Mouse (Mus musculus): ENCODE data around the gene Aldob. TPM values are rescaled to one million over a fixed set of nuclear protein-coding genes. Genes with fewer than 3 reads are reported as not detected.
A peak's percentile ranks its signal among the peaks of the same experiment; 100 is the strongest.

Aldob gene
- polyA plus RNA-seq, 1 experiment from 2014 or later = 0.53 TPM

- H3K4me2 ChIP-seq (ENCODE audit: low read depth, low read length) = no peak overlapping the region
- ATAC-seq (ENCODE audit: low read depth) = no peak
- 73% methylated on average over 3 of the region's 3 CpGs for WGBS
- H3K9ac ChIP-seq (ENCODE audit: low read length) = no peak overlapping the region
- no peak overlapping the region for H3K4me3 ChIP-seq (ENCODE audit: low read length)
- H3K27ac ChIP-seq (ENCODE audit: low read length) = no peak overlapping the region
- H3K4me1 ChIP-seq (replicated peaks; ENCODE audit: control insufficient read depth, insufficient read depth, low read length) = no peaks in the 10 kb centered on the region
- no peaks in the 10 kb centered on the region for H3K27me3 ChIP-seq (ENCODE audit: control insufficient read depth, insufficient read depth, low read depth, low read length)
- H3K36me3 ChIP-seq (ENCODE audit: control insufficient read depth, insufficient read depth, low read length) = no peaks in the 10 kb centered on the region
- no peaks in the 10 kb centered on the region for H3K9me3 ChIP-seq (ENCODE audit: control insufficient read depth, low read length)
Measured at GRCm38 (mm10) chr4:49540966-49541365, 8.4 kb downstream of the Aldob start.

GRCm38 (mm10) chr4:49539665-49540064, 9.7 kb downstream of the Aldob start:
- no peaks in the 10 kb centered on the region for H3K27me3 ChIP-seq (ENCODE audit: control insufficient read depth, insufficient read depth, low read depth, low read length)
- no peak overlapping the region for H3K4me3 ChIP-seq (ENCODE audit: low read length)
- no peak overlapping the region for H3K27ac ChIP-seq (ENCODE audit: low read length)
- no peak overlapping the region for H3K9ac ChIP-seq (ENCODE audit: low read length)
- 40% methylated on average over 6 of the region's 6 CpGs for WGBS
- no peak overlapping the region for H3K4me2 ChIP-seq (ENCODE audit: low read depth, low read length)
- H3K36me3 ChIP-seq (ENCODE audit: control insufficient read depth, insufficient read depth, low read length) = no peaks in the 10 kb centered on the region
- ATAC-seq (ENCODE audit: low read depth) = peak; percentile 72
- H3K9me3 ChIP-seq (ENCODE audit: control insufficient read depth, low read length) = no peaks in the 10 kb centered on the region
- H3K4me1 ChIP-seq (replicated peaks; ENCODE audit: control insufficient read depth, insufficient read depth, low read length) = no peaks in the 10 kb centered on the region

GRCm38 (mm10) chr4:49536671-49537070, 12.7 kb downstream of the Aldob start:
- Histone ChIP-seq H3K9me3 (ENCODE audit: control insufficient read depth, low read length) (no peaks in the 10 kb centered on the region), H3K27ac (ENCODE audit: low read length) (no peak overlapping the region), H3K27me3 (ENCODE audit: control insufficient read depth, insufficient read depth, low read depth, low read length) (no peaks in the 10 kb centered on the region), H3K4me1 (replicated peaks; ENCODE audit: control insufficient read depth, insufficient read depth, low read length) (no peaks in the 10 kb centered on the region), H3K4me3 (ENCODE audit: low read length) (no peak overlapping the region), H3K36me3 (ENCODE audit: control insufficient read depth, insufficient read depth, low read length) (peaks cover 4% of the 10 kb centered on the region), H3K4me2 (ENCODE audit: low read depth, low read length) (no peak overlapping the region), H3K9ac (ENCODE audit: low read length) (no peak overlapping the region)
- no peak for ATAC-seq (ENCODE audit: low read depth)
- 63% methylated on average over 4 of the region's 4 CpGs for WGBS

- no peak for ATAC-seq (ENCODE audit: low read depth)
- Histone ChIP-seq H3K27ac (ENCODE audit: low read length) (no peak overlapping the region), H3K27me3 (ENCODE audit: control insufficient read depth, insufficient read depth, low read depth, low read length) (no peaks in the 10 kb centered on the region), H3K9ac (ENCODE audit: low read length) (no peak overlapping the region), H3K4me1 (replicated peaks; ENCODE audit: control insufficient read depth, insufficient read depth, low read length) (no peaks in the 10 kb centered on the region), H3K36me3 (ENCODE audit: control insufficient read depth, insufficient read depth, low read length) (peaks cover 5% of the 10 kb centered on the region), H3K4me3 (ENCODE audit: low read length) (no peak overlapping the region), H3K9me3 (ENCODE audit: control insufficient read depth, low read length) (peaks cover under 1% of the 10 kb centered on the region; the same call in 1 of the 2 replicates), H3K4me2 (ENCODE audit: low read depth, low read length) (no peak overlapping the region)
- WGBS = 90% methylated on average over 4 of the region's 4 CpGs
Measured at GRCm38 (mm10) chr4:49535675-49536294, 13.6 kb downstream of the Aldob start.

- Histone ChIP-seq H3K9me3 (ENCODE audit: control insufficient read depth, low read length) (peaks cover 5% of the 10 kb centered on the region), H3K4me3 (ENCODE audit: low read length) (no peak overlapping the region), H3K4me2 (ENCODE audit: low read depth, low read length) (no peak overlapping the region), H3K4me1 (replicated peaks; ENCODE audit: control insufficient read depth, insufficient read depth, low read length) (no peaks in the 10 kb centered on the region), H3K9ac (ENCODE audit: low read length) (no peak overlapping the region), H3K27me3 (ENCODE audit: control insufficient read depth, insufficient read depth, low read depth, low read length) (no peaks in the 10 kb centered on the region), H3K36me3 (ENCODE audit: control insufficient read depth, insufficient read depth, low read length) (peaks cover 13% of the 10 kb centered on the region), H3K27ac (ENCODE audit: low read length) (no peak overlapping the region)
- ATAC-seq (ENCODE audit: low read depth) = no peak
- 83% methylated on average over 3 of the region's 3 CpGs for WGBS
Measured at GRCm38 (mm10) chr4:49535036-49535435, 14.3 kb downstream of the Aldob start.

- ATAC-seq (ENCODE audit: low read depth) = no peak
- H3K4me1 ChIP-seq (replicated peaks; ENCODE audit: control insufficient read depth, insufficient read depth, low read length) = peaks cover 13% of the 10 kb centered on the region
- H3K9me3 ChIP-seq (ENCODE audit: control insufficient read depth, low read length) = no peaks in the 10 kb centered on the region
- no peak overlapping the region for H3K9ac ChIP-seq (ENCODE audit: low read length)
- peak overlapping the region; percentile 75; the same call in 1 of the 2 replicates for H3K4me2 ChIP-seq (ENCODE audit: low read depth, low read length)
- 57% methylated on average over 9 of the region's 9 CpGs for WGBS
- H3K4me3 ChIP-seq (ENCODE audit: low read length) = no peak overlapping the region
- H3K27ac ChIP-seq (ENCODE audit: low read length) = no peak overlapping the region
- H3K36me3 ChIP-seq (ENCODE audit: control insufficient read depth, insufficient read depth, low read length) = peaks cover 7% of the 10 kb centered on the region
- H3K27me3 ChIP-seq (ENCODE audit: control insufficient read depth, insufficient read depth, low read depth, low read length) = no peaks in the 10 kb centered on the region
Measured at GRCm38 (mm10) chr4:49522576-49522975, 26.8 kb downstream of the Aldob start.

- H3K27me3 ChIP-seq (ENCODE audit: control insufficient read depth, insufficient read depth, low read depth, low read length) = no peaks in the 10 kb centered on the region
Measured at GRCm38 (mm10) chr4:49521346-49521745, 28.0 kb downstream of the Aldob start.

GRCm38 (mm10) chr4:49520572-49521340, 28.6 kb downstream of the Aldob start, which contains the start of the genes Mrpl50 and Zfp189:
TSS of gene Mrpl50 (minus strand) at chr4:49521093.
TSS of gene Zfp189 (plus strand) at chr4:49521176.
- Histone ChIP-seq H3K4me1 (replicated peaks; ENCODE audit: control insufficient read depth, insufficient read depth, low read length) (peaks cover 13% of the 10 kb centered on the region), H3K27ac (ENCODE audit: low read length) (peak within 1 kb of the TSS; percentile 66), H3K4me3 (ENCODE audit: low read length) (peak within 1 kb of the TSS; percentile 87), H3K9me3 (ENCODE audit: control insufficient read depth, low read length) (no peaks in the 10 kb centered on the region), H3K36me3 (ENCODE audit: control insufficient read depth, insufficient read depth, low read length) (peaks cover 5% of the 10 kb centered on the region), H3K4me2 (ENCODE audit: low read depth, low read length) (peak within 1 kb of the TSS; percentile 75), H3K27me3 (ENCODE audit: control insufficient read depth, insufficient read depth, low read depth, low read length) (no peaks in the 10 kb centered on the region), H3K9ac (ENCODE audit: low read length) (peak within 1 kb of the TSS; percentile 89)
- peak; percentile 100 for ATAC-seq (ENCODE audit: low read depth)
- WGBS = under 1% methylated on average over 41 of the region's 41 CpGs

More at GRCm38 (mm10) chr4:49521346-49521745, 28.0 kb downstream of the Aldob start:
- H3K4me1 ChIP-seq (replicated peaks; ENCODE audit: control insufficient read depth, insufficient read depth, low read length) = peaks cover 13% of the 10 kb centered on the region
- peak overlapping the region; percentile 75 for H3K4me2 ChIP-seq (ENCODE audit: low read depth, low read length)
- ATAC-seq (ENCODE audit: low read depth) = peak; percentile 19
- H3K9ac ChIP-seq (ENCODE audit: low read length) = peak overlapping the region; percentile 89
- peaks cover 7% of the 10 kb centered on the region for H3K36me3 ChIP-seq (ENCODE audit: control insufficient read depth, insufficient read depth, low read length)
- H3K9me3 ChIP-seq (ENCODE audit: control insufficient read depth, low read length) = no peaks in the 10 kb centered on the region
- H3K27ac ChIP-seq (ENCODE audit: low read length) = no peak overlapping the region
- peak overlapping the region; percentile 87 for H3K4me3 ChIP-seq (ENCODE audit: low read length)
- whole genome bisulfite sequencing = under 1% methylated on average over 17 of the region's 17 CpGs

GRCm38 (mm10) chr4:49519476-49519875, 29.9 kb downstream of the Aldob start:
- WGBS = 66% methylated on average over 5 of the region's 5 CpGs
- Histone ChIP-seq H3K27ac (ENCODE audit: low read length) (no peak overlapping the region), H3K4me3 (ENCODE audit: low read length) (0 out of 2 replicates have a peak overlapping the region, but pooled peaks have one; percentile 9), H3K4me1 (replicated peaks; ENCODE audit: control insufficient read depth, insufficient read depth, low read length) (peaks cover 13% of the 10 kb centered on the region), H3K9ac (ENCODE audit: low read length) (no peak overlapping the region), H3K36me3 (ENCODE audit: control insufficient read depth, insufficient read depth, low read length) (peaks cover under 1% of the 10 kb centered on the region; the same call in 1 of the 2 replicates), H3K4me2 (ENCODE audit: low read depth, low read length) (peak overlapping the region; percentile 30; the same call in 1 of the 2 replicates), H3K27me3 (ENCODE audit: control insufficient read depth, insufficient read depth, low read depth, low read length) (no peaks in the 10 kb centered on the region), H3K9me3 (ENCODE audit: control insufficient read depth, low read length) (no peaks in the 10 kb centered on the region)
- no peak for ATAC-seq (ENCODE audit: low read depth)
